Mouse (Mus musculus): ENCODE results near the gene Gm5150. TPM values are rescaled to one million over a fixed set of nuclear protein-coding genes. Genes with fewer than 3 reads are reported as not detected.
"Not testable (repeated sequence)": the region's sequence is repeated elsewhere in the genome, so short reads cannot be mapped to it uniquely, and the experiment has no call there.

Gm5150 gene
- 0.24 TPM in 1 of 2 replicates, not detected in the other for polyA plus RNA-seq (2012; rRNA removed)

- DNase-seq (ENCODE audit: low read depth): no peak
Measured at GRCm38 (mm10) chr3:16006215-16006614, at the start of gene Gm5150. Gm5150 (minus strand) TSS chr3:16006437.

- DNase-seq (ENCODE audit: low read depth): not testable (repeated sequence)
Measured at GRCm38 (mm10) chr3:16051736-16052135, 45.5 kb upstream of the Gm5150 start.

DNA sequence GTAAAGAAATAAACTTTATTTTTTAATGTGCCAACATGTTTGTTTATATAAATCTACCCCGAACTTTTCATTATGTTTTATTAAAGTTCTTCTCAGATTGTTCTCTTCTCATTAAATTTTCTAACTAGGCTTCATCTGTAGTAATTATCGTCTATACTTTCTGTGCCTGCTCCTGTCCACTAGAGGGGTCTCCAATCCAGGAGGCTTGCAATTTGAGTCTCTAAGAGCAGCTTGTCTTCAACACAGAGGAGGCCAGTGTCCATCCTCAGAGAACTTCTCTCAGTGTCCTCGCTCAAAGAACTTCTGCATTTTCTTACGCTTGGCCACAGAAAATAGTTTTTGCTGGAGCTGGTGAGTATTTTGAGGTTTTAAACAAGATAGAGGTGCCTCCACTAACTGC lies 41.1 kb upstream of the Gm5150 start:
- no peak for DNase-seq (ENCODE audit: low read depth)

- DNase-seq (ENCODE audit: low read depth): no peak
Measured at GRCm38 (mm10) chr3:16043315-16043714, 37.1 kb upstream of the Gm5150 start.

DNA sequence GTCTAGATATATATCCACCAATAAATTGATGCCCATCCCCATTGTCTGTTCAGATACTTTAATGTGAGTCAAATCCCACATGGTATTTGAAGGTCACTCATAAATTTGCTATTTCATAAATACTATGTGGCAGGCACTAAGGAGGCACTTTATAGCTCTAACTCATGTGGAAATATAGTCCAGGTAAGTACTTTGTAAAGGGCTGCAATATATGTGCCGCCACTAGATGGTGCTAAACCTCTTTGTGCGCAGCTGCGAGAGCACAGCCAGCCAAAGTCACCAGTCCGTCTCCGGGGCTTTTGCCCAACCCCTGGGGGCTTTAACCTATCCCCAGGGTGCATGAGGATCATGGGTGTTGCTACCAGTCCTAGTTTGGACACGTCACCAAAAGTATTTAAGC lies 18.8 kb upstream of the Gm5150 start:
- not testable (repeated sequence) for DNase-seq (ENCODE audit: low read depth)

- DNase-seq (ENCODE audit: low read depth): no peak
Measured at GRCm38 (mm10) chr3:16022214-16022613, 16.0 kb upstream of the Gm5150 start.

GRCm38 (mm10) chr3:16014456-16014855 lies 8.2 kb upstream of the Gm5150 start:
- not testable (repeated sequence) for DNase-seq (ENCODE audit: low read depth)

DNA sequence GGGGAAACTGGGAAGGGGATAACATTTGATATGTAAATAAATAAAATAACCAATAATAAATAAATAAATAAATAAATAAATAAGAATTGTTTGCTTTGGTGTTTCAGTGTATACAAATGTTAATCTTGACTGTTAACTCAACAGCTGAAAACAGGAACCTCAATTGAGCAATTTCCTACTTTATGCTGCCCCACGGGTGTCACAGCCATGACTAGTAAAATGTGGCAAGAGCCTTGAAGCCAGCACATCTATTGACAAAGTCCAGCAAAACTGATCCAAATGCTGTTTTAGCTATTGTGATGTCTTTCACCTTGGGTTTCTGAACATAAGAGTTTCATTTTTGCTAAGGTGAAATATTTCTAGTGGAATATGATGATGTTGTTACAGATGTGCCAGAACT lies 1.6 kb upstream of the Gm5150 start:
- no peak for DNase-seq (ENCODE audit: low read depth)

GRCm38 (mm10) chr3:16003890-16004633 lies 2.2 kb downstream of the Gm5150 start:
- no peak for DNase-seq (ENCODE audit: low read depth)

DNA sequence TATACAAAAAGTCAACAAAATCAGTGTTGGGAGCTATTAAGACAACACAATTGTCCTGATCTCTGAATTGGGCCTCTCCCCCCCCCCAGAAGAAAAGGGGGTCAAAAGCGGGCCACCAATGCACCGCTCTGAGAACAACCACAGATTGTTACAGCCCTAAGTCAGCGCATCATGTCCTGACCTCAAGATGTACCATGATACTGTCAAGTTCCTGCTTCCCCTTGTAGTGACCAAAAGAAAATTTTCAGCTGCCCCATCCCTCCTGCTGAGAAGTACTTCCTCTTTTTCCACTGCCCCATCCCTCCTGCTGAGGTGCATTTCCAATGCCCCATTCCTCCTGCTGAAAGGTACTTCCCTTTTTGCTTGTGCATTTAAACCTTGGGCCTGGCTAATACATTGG lies 6.8 kb downstream of the Gm5150 start:
- not testable (repeated sequence) for DNase-seq (ENCODE audit: low read depth)

GRCm38 (mm10) chr3:15982216-15982615 lies 24.0 kb downstream of the Gm5150 start:
- DNase-seq (ENCODE audit: low read depth): no peak

DNA sequence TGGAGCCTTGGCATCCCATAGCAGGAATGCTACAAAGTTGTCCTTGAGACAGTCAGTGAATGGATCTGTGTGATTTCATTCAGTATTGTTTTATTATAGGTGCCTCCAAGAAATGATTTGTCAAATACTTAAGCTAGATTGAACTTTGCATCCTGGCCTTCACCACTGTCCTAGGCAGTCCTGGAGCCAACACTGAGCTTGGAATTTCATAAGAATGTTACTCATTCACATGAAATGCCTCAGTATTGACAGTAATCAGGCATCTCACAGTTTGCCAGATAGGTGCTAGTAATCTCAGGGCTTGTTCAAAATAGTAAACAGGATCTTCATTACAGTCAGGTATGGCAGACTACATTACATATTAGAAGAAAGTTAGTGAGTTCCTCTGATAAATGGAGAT lies 49.3 kb downstream of the Gm5150 start:
- no peak for DNase-seq (ENCODE audit: low read depth)

Other genes starting within 250 kb of the Gm5150 start
- 0.53 and 0.66 TPM in 2 replicates for gene Sirpb1c, start 157.9 kb downstream of the Gm5150 start, polyA plus RNA-seq (2012; rRNA removed)